Mouse (Mus musculus) brain, embryonic 14.5 days (tissue): Measurements from ENCODE around the gene Gm6882.
"Not testable (repeated sequence)": the region's sequence is repeated elsewhere in the genome, so short reads cannot be mapped to it uniquely, and the experiment has no call there.

Source experiments
- CTCF ChIP-seq: fragments of 200-500 bp; IDR thresholded peaks from 2 replicates; pipeline ENCODE4 v1.5.1; 2012; ENCODE audit warnings: inconsistent platforms, mild to moderate bottlenecking, moderate library complexity, borderline replicate concordance; ENCODE audit not compliant: insufficient read depth, insufficient read length; ENCODE audit errors: extremely low read depth
- POLR2A ChIP-seq: fragments of 200-500 bp; IDR thresholded peaks from 2 replicates; pipeline ENCODE4 v1.6.1; 2012; ENCODE audit warnings: mild to moderate bottlenecking, inconsistent platforms, borderline replicate concordance; ENCODE audit not compliant: poor library complexity, insufficient read depth, insufficient read length, severe bottlenecking; ENCODE audit errors: extremely low read depth

GRCm38 (mm10) chr7:21432645-21433044 is at the start of gene Gm6882:
- TF ChIP-seq POLR2A, CTCF: not testable (repeated sequence)
